Mouse (Mus musculus) erythroblast, adult 5-6 weeks (primary cell): Measurements from ENCODE around the gene Ppip5k2. TPM values are rescaled to one million over a fixed set of nuclear protein-coding genes. Genes with fewer than 3 reads are reported as not detected.

Experiments
- ATAC-seq: replicated peaks from 2 replicates; pipeline ENCODE4 v1.8.0; 2016; ENCODE audit warnings: moderate number of reproducible peaks, mild to moderate bottlenecking, moderate TSS enrichment, inconsistent platforms; ENCODE audit not compliant: poor library complexity, low FRiP score, severe bottlenecking
- total RNA-seq, 2 experiments: library from RNA; stranded (forward) in 1 of 2; stranded (reverse) in 1 of 2; fragments of 150-400 nt in 1 of 2; fragments of 200-764, 138-1000 nt in 1 of 2; gene quantifications; 2 replicates each; pipeline versions ENCODE4 v1.2.3 to v1.2.4; 2015 to 2017; ENCODE audit warnings: low replicate concordance in 2 of 2

Ppip5k2 gene
- total RNA-seq, 2 experiments from 2014 or later: 13.1 to 15.0 TPM

DNA sequence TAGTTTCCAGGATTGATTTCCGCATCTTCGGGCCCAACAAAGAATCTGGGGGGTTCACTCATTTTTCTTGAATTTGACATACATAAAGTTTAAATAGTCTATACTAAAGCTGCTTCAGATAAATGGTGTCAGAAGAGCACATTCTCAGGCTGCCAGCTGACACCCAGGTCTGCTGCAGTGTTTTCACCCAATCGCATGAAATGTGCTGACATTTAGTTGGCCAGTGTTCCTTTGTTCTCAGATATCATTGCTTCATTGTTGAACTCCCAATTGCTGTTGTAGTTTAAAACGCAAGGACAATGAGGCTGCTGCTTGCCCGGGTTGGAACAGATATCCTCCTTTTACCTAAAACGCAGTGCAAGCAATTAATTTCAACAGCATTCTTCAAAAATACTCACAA lies 8.7 kb downstream of the Ppip5k2 start:
- no peak for ATAC-seq

DNA sequence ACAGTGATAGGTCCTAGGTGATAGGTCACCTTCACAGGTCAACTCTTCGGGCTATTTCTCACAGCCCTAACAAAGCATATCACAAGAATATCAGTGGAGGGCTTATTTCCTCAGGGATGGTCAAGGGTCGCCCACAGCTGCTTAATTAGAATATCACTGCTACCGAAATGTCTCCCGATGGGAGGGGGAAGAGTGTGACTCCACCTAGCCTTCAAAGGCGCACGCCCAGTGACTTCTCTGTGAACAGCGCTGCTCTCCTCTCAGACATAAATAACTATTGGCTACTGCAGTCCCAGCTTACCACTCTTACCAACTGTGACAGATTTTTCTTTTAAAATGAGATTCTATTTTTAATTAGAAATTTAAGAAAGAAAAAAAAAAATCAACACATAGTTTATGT lies 9.6 kb downstream of the Ppip5k2 start:
- ATAC-seq: no peak

DNA sequence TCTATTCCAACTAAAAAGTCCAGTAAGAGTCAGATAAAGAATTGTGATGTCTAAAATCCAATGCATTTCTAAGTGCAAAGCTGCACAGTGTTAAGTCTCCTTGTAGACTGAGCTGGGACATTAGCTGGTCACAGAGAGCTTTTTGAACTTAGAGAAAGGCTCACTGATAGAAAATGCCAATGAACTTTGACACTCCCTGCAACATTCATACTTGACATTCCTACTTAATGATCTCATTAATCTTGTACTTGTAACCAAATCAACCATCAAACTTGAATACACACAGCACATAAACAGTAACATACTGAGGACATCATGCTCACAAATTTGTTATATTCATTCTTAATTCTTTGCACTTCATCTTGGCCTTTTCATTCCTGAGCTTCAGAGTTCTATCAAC lies 10.4 kb downstream of the Ppip5k2 start:
- ATAC-seq: no peak

DNA sequence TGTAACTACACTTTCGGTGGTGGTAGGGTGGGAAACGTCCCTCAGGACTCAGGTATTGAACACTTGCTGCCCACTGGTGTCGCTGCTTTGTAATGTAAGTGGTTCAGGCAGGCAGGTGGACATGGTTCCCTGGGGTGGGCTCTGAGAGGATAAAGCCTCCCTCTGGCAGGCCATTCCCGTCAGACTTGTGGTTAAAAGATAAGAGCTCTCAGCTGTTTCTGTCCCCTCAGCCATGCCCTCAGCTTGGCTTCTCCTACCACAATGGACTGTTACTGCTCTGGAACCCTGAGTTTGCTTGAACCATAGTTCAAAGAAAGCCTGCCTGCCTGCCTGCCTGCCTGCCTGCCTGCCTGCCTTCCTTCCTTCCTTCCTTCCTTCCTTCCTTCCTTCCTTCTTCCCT lies 15.8 kb downstream of the Ppip5k2 start:
- ATAC-seq: no peak

DNA sequence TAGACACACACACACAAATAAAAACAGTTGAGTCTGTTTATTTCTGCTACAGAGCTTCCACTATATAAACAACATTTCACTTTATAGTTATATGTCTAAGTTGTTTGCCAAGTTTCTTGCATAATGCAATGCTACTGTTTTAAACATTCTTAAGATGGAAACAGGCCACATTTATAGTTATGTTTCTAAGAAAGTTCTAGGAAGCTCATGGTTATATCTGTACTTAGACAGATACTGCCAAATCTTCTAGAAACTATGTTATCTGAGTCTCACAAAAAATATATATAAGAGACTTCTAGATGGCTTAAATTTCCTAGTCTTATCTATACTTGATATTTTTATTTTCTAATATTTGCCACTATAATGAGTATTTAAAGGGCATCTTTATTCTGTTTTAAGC lies 17.0 kb downstream of the Ppip5k2 start:
- ATAC-seq: no peak

- no peak for ATAC-seq
These were observed 22.0 kb downstream of the Ppip5k2 start for GRCm38 (mm10) chr1:97748163-97748562.

- no peak for ATAC-seq
These were observed 23.9 kb downstream of the Ppip5k2 start for GRCm38 (mm10) chr1:97746261-97746660.

GRCm38 (mm10) chr1:97745712-97746111 lies 24.5 kb downstream of the Ppip5k2 start:
- no peak for ATAC-seq

- ATAC-seq: no peak
These were observed 27.1 kb downstream of the Ppip5k2 start for GRCm38 (mm10) chr1:97743063-97743462.

- no peak for ATAC-seq
These were observed 40.9 kb downstream of the Ppip5k2 start for GRCm38 (mm10) chr1:97729339-97729738.

DNA sequence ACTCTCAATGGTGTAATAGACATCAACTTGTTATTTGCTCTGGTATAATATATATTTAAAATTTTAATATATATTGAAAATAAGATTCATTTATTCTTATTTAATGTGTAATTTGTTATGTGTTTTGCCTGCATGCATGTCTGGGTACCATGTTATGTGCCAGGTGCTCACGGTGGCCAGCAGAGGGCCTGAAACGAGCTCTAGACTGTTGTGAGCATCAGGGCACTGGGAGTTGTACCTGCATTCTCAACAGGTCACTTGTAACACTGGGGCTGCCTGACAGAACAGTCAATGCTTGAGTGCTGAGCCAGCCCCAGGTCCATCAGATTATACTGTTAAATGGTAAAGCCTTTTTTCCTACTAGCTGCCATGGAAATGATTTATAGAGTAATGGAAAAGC lies 43.5 kb downstream of the Ppip5k2 start:
- peak; percentile 60; the same call in 1 of the 2 replicates for ATAC-seq

- ATAC-seq: no peak
These were observed 51.8 kb downstream of the Ppip5k2 start for GRCm38 (mm10) chr1:97718440-97718839.

DNA sequence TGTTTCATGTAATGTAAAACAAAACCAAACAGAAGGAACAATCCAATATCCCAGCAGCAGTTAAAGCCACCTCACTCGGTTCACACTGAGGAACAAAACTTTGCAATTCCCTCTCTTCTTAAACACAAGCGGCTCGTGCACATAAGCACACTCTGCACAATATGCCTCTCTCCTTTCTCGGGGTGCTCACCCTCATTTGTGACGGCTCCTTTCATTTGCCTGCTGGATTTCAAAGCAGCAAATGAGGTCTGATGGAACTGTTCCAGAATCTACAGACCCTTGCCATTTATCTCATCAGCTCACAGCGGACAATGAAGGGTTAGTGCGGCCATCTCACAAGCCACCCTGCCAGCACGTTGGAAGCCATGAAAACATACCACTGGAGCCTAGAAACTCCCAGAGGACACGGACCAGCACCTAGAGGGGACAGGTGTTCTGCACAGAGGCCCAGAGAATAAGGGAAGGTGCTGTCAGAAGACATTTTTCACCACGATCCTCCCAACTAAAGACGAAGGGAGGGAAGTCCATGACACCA lies 55.8 kb downstream of the Ppip5k2 start:
- ATAC-seq: no peak

DNA sequence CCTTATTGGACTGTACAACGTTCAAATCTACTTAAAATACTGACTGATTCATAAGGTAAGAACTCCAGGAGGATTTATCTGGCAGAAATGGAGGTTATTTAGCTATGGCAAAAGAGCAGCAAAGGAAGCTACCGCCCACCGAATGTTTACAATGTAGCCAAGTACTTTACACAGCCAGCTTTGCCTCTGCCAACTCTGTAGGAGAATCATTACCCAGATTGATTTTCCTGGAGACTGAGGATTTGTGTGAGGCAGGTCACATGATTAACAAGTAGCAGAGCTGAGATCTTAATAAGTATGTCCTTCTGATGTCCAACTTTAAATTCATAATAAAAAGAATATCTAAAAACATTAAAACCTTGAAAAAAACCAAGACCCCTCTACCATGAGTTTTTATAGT lies 59.7 kb downstream of the Ppip5k2 start:
- ATAC-seq: no peak

GRCm38 (mm10) chr1:97705389-97705788 lies 64.8 kb downstream of the Ppip5k2 start:
- ATAC-seq: no peak

DNA sequence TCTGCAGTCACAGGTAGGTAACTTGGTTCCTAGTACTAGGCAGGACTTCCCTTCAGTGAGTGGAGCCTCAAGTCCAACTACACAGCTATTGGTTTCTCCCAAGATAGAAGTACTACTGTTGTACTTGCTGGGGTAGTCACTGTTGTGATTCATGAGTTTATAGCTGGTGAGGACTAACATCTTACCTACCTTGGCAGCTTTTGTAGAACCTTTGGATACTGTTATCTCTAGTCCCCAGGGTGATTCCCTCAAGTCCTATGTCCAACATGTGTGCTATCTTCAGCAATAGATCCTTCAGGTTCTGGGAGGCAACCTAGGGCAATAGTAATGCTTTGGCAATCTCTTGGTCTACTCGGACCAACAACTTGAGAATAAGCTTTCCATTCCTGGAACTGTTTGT lies 65.6 kb downstream of the Ppip5k2 start:
- ATAC-seq: no peak

DNA sequence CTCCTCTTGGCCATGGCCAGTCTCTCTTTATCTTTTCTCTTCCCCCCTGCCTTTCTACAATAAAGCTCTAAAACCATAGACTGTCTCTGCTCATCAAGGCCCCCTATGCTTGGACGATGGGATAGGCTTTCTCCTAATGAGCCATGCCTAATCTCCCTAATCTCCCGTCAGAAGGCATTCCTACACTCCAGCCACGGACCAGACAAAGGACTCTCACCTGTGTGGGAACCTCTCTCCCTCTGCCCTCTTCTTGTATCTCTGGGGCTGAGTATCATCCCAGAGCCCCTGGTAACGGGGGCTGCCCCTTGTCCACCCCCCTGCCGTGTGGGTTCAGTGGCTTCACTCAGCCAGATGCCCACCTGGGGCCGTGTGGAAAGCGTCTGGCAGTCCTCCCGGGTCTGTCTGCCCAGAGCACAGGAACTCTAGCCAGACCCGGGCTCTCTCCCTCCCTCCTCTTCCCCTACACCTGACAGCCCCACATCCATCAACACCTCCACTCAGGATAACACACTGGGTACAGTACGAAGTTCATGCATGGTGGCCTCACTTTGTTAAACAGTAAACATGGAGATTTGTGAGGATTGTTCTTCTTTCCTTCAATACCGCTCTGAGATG lies 71.1 kb downstream of the Ppip5k2 start:
- ATAC-seq: no peak

DNA sequence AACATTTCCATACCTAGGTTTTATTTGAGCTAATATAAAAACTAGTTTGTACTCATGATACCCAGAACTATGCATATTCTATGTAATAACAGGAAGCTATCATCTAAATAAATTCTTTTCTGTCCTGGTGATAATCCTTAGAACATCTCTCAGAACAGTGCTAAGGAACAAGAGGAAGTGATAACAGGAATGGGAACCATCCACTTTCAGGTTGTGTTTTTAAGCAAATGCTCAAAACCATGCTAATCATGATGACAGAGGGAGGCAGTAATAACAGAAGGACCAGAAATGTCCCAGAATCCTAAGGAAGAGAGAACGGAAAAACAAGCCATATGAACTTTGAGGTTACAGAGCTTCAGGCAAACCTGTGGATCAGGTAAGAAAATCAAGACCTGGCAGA lies 72.9 kb downstream of the Ppip5k2 start:
- no peak for ATAC-seq

- ATAC-seq: no peak
These were observed 76.4 kb downstream of the Ppip5k2 start for GRCm38 (mm10) chr1:97693825-97694224.

- peak; percentile 86 for ATAC-seq
These were observed 81.5 kb downstream of the Ppip5k2 start for GRCm38 (mm10) chr1:97688756-97689155.

DNA sequence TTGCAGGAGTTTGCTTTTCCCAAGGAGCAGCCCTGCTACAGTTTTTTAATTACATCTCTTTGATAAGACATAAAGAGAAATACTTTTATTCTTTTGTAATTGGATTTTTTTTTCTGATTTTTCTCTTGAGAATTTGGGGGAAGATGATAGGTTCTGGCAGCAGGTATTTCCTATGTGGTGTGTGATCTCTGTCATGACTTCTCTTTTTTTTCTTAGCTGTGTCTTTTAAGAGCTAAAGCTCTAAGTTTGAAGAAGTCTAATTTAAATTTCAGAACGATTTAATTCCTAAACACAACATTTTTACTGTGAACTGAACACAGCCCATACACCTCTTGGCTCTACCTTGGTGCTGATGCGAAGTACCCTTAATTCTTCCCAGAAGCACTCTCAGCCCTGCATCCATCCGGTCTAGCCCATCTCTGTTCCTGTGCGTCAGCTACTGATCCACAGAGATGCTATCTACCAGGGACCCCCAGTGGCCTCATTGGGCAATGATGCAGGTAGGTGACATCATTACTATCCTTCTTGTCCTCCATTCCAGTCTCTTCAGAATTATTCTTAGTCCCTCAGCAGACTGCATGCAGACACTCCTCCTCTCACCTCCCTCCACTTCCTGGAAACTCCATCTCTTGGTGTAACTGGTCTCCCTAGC lies 93.6 kb downstream of the Ppip5k2 start:
- ATAC-seq: no peak

DNA sequence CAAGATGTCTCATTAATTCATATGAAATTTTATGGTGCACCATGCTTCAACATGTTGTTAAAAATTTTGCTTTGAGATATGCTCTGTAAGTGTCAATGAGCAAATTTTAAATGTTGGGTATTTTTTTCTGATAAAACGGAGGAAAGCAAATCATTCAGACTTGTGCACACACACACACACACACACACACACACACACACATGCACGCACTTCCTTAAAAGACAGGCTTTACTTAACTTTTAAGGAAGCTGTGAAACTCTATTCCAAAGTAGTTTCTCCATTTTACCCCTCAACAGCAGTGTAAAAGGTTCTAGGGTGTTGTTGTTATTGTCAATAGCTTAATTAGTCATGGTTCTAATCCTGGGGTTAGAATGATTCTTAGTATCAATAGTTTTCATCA lies 94.1 kb downstream of the Ppip5k2 start:
- no peak for ATAC-seq
